Mouse (Mus musculus) ES-E14 (cell line): Measurements from ENCODE around the gene Mapkapk3. TPM values are rescaled to one million over a fixed set of nuclear protein-coding genes. Genes with fewer than 3 reads are reported as not detected.

ENCODE experiments used
- DNase-seq: peaks from one replicate; pipeline ENCODE4 v3.0.0-alpha.2; 2013; ENCODE audit warnings: low read depth, low spot score
- H3K27ac ChIP-seq: 2 replicates; pipeline ENCODE4 v1.5.1; 2012; ENCODE audit warnings: low read depth, mild to moderate bottlenecking, low read length, moderate library complexity, mixed read lengths; ENCODE audit not compliant: poor library complexity, insufficient read depth, severe bottlenecking
- H3K36me3 ChIP-seq: 2 replicates; pipeline ENCODE4 v1.6.1; 2012; ENCODE audit warnings: mild to moderate bottlenecking, low read length, moderate library complexity, mixed read lengths; ENCODE audit not compliant: control insufficient read depth, poor library complexity, insufficient read depth, severe bottlenecking
- H3K4me1 ChIP-seq, 2 experiments: fragments of 150-350 bp in 1 of 2; sonication (generic) in 1 of 2; 2 replicates each; pipeline ENCODE4 v1.6.1; 2012; ENCODE audit warnings: low read length in 2 of 2, mild to moderate bottlenecking in 1 of 2, mixed read lengths in 1 of 2; ENCODE audit not compliant: control insufficient read depth in 2 of 2, insufficient read depth in 2 of 2, poor library complexity in 1 of 2
- H3K4me3 ChIP-seq, 2 experiments: fragments of 150-350 bp in 1 of 2; sonication (generic) in 1 of 2; 2 replicates each; pipeline ENCODE4 v1.5.1; 2012; ENCODE audit warnings: low read length in 2 of 2, low read depth in 1 of 2, mild to moderate bottlenecking in 1 of 2, mixed read lengths in 1 of 2; ENCODE audit not compliant: insufficient read depth in 1 of 2, poor library complexity in 1 of 2, severe bottlenecking in 1 of 2
- H3K9ac ChIP-seq: 2 replicates; pipeline ENCODE4 v1.6.1; 2012; ENCODE audit warnings: low read depth, mild to moderate bottlenecking, low read length, mixed read lengths; ENCODE audit not compliant: poor library complexity, insufficient read depth, severe bottlenecking
- H3K9me3 ChIP-seq: fragments of 150-350 bp; sonication (generic); 2 replicates; pipeline ENCODE4 v1.6.1; 2012; ENCODE audit warnings: low read depth, mild to moderate bottlenecking, low read length; ENCODE audit not compliant: control insufficient read depth, insufficient read depth
- CHD2 ChIP-seq: IDR thresholded peaks from 2 replicates; pipeline ENCODE4 v1.6.1; 2014; ENCODE audit warnings: mild to moderate bottlenecking, low read depth, low read length, inconsistent platforms
- HCFC1 ChIP-seq: IDR thresholded peaks from 2 replicates; pipeline ENCODE4 v1.6.1; 2012; ENCODE audit warnings: low read length, inconsistent platforms, borderline replicate concordance; ENCODE audit not compliant: insufficient read depth
- MAFK ChIP-seq: IDR thresholded peaks from 2 replicates; pipeline ENCODE4 v1.6.1; 2014; ENCODE audit warnings: mild to moderate bottlenecking, low read depth, low read length, inconsistent platforms; ENCODE audit not compliant: insufficient read depth
- ZC3H11A ChIP-seq: IDR thresholded peaks from 2 replicates; pipeline ENCODE4 v1.6.1; 2012; ENCODE audit warnings: low read depth, mild to moderate bottlenecking, inconsistent platforms, low read length, borderline replicate concordance
- ZNF384 ChIP-seq: IDR thresholded peaks from 2 replicates; pipeline ENCODE4 v1.6.1; 2012; ENCODE audit warnings: low read depth, low read length, inconsistent platforms
- in situ Hi-C, 2 experiments: fragments of 600-800 bp; cut with MboI; formaldehyde crosslinking; loops; one replicate each; pipeline ENCODE4 v1.15.1; 2025; ENCODE audit warnings: low sequenced_read_pairs in 2 of 2, inconsistent platforms in 1 of 2; ENCODE audit not compliant: unreplicated experiment in 2 of 2
- total RNA-seq: library from RNA; depleted of rRNA; stranded (reverse); fragments of 300-350 nt; gene quantifications from 2 replicates; pipeline ENCODE4 v1.2.3, GENCODE M21; 2012

The Mapkapk3 gene
- total RNA-seq, 1 experiment = 25.7 TPM

DNA sequence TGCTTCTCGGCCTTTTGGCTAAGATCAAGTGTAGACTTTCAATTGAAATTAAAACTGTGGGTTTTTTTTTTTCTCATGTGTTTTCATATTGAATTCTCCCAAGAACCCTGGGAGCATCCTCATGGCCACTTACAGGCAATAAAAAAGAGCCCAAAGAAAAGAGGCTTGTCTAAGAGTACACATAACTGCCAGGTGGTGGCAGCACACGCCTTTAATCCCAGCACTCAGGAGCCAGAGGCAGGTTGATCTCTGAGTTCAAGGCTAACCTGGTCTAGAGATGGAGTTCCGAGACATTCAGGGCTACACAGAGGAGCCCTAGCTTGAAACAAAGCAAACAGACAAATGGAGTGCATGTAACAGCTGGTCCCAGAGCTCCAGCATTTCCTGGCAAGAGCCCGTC, 43.5 kb downstream of the Mapkapk3 start:
- H3K9me3 ChIP-seq = no peaks in the 10 kb centered on the region
- no peaks in the 10 kb centered on the region for H3K4me1 ChIP-seq
- in situ Hi-C loops = no loop called here
- no peak overlapping the region for H3K27ac ChIP-seq
- peak; percentile 34 for DNase-seq
- H3K36me3 ChIP-seq = no peaks in the 10 kb centered on the region
- no peak for TF ChIP-seq HCFC1
- no peak for TF ChIP-seq MAFK
- TF ChIP-seq ZNF384 = no peak
- TF ChIP-seq ZC3H11A = peak; percentile 47; the same call in 1 of the 2 replicates
- no peak for TF ChIP-seq CHD2
- no peak overlapping the region for H3K9ac ChIP-seq
- no peak overlapping the region for H3K4me3 ChIP-seq

GRCm38 (mm10) chr9:107245311-107245710, 44.4 kb downstream of the Mapkapk3 start:
- Histone ChIP-seq H3K9ac (no peak overlapping the region), H3K36me3 (no peaks in the 10 kb centered on the region), H3K4me1 (no peaks in the 10 kb centered on the region), H3K4me3 (no peak overlapping the region), H3K9me3 (no peaks in the 10 kb centered on the region), H3K27ac (no peak overlapping the region)
- no peak for DNase-seq
- TF ChIP-seq ZC3H11A (no peak), ZNF384 (no peak), MAFK (no peak), CHD2 (no peak), HCFC1 (no peak)
- in situ Hi-C loops = no loop called here

DNA sequence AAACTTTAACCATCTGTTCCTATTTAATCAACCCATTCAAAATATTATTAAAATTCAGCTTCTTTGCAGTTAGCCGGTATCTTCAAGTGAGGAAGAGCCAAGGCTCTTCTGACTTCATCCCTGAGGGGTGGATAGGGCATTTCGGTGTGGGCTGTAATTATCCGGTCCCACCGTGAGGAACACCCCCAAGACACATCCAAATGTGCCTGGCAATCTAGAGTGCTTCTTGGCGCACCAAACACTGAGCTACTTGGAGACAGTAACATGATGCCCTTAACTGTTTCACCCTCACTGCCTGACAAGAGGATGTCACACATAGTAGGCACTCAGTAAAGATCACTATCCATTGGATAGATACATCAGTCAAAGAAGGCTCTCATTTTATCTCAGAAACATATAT, 53.5 kb downstream of the Mapkapk3 start:
- H3K4me1 ChIP-seq = no peaks in the 10 kb centered on the region
- H3K27ac ChIP-seq = no peak overlapping the region
- no peak for DNase-seq
- in situ Hi-C loops = no loop called here
- H3K9me3 ChIP-seq = no peaks in the 10 kb centered on the region
- H3K4me3 ChIP-seq = no peak overlapping the region
- H3K9ac ChIP-seq = no peak overlapping the region
- TF ChIP-seq ZC3H11A (no peak), HCFC1 (no peak)
- no peaks in the 10 kb centered on the region for H3K36me3 ChIP-seq

- H3K9ac ChIP-seq = no peak overlapping the region
- H3K9me3 ChIP-seq = no peaks in the 10 kb centered on the region; the same call in 1 of the 2 replicates
- H3K27ac ChIP-seq = no peak overlapping the region
- in situ Hi-C loops = no loop called here
- no peaks in the 10 kb centered on the region for H3K4me1 ChIP-seq
- TF ChIP-seq MAFK = no peak
- no peak for TF ChIP-seq HCFC1
- no peak for TF ChIP-seq ZC3H11A
- no peak for TF ChIP-seq CHD2
- no peak for TF ChIP-seq ZNF384
- H3K4me3 ChIP-seq = no peak overlapping the region
- no peaks in the 10 kb centered on the region for H3K36me3 ChIP-seq
- no peak for DNase-seq
Measured at GRCm38 (mm10) chr9:107235261-107235660, 54.4 kb downstream of the Mapkapk3 start.

DNA sequence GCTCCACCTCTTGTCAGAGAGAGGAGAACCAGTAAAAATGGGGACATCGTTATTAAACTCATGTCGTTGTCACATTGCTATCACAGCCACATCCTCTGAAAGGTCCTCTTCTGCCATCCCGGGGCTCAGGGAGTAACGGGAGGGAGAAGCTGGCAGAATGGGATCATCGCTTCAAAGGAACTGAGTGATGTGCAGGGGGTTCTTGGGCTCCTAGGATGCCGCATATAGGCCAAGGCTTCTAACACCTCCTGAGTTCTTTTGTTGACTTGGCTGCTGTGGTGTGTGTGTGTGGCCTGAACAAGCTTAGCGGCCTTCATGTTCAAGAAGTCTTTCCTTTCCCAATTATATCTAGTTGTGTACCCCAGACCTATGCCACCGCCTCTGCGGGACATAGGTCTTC, 57.5 kb downstream of the Mapkapk3 start:
- no peak for DNase-seq
- Histone ChIP-seq H3K4me3 (peak overlapping the region; percentile 85), H3K9ac (peak overlapping the region; percentile 84), H3K27ac (no peak overlapping the region), H3K36me3 (no peaks in the 10 kb centered on the region), H3K4me1 (no peaks in the 10 kb centered on the region), H3K9me3 (no peaks in the 10 kb centered on the region; the same call in 1 of the 2 replicates)
- in situ Hi-C loops = no loop called here
- TF ChIP-seq ZNF384 (no peak), CHD2 (no peak), HCFC1 (no peak), ZC3H11A (no peak), MAFK (no peak)
